Mouse (Mus musculus) thymus, adult 2 months (tissue): ENCODE measurements around the gene Klhl33.

ENCODE experiments used
- CTCF ChIP-seq: fragments of 200-500 bp; IDR thresholded peaks from 2 replicates; pipeline ENCODE4 v1.5.1; 2012; ENCODE audit warnings: mild to moderate bottlenecking, control low read depth, low read length, moderate library complexity, borderline replicate concordance; ENCODE audit not compliant: control insufficient read depth, poor library complexity, insufficient read depth; ENCODE audit errors: extremely low read depth
- POLR2A ChIP-seq: fragments of 200-500 bp; IDR thresholded peaks from 2 replicates; pipeline ENCODE4 v1.6.1; 2012; ENCODE audit warnings: mild to moderate bottlenecking, low read length, control low read depth, moderate library complexity; ENCODE audit not compliant: control insufficient read depth, poor library complexity, insufficient read depth; ENCODE audit errors: extremely low read depth

DNA sequence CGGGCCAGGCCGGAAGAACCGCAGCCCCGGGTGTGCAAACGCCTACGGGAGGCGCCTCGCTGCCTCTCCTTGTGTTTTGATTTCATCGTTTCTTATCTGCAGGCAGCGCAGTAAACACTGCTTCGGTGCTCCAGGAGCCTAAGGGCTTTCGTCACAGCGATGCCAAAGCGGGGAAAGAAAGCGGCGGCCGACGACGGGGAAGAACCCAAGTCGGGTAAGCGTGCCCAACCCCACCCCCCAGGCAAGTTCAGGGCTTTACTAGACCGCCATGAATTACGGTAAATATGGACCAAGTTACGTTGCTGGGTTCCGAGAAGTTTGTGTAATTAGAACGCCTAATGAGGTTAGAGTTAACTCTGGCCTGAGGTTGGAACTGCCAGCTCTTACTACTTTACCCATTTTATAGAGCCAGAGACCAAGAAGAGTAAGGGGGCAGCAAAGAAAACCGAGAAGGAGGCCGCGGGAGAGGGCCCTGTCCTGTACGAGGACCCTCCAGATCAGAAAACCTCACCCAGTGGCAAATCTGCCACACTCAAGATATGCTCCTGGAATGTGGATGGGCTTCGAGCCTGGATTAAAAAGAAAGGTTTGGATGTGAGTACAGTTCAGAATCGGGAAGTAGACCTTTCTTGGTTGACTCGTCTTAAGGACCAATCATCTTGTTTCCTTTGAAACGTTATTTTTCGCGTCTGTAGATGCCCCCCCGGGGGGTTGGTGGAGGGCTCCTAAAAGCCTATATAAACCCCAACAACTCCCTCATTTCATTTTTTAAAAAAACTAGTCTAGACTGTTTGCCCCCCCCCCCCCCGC is 28.0 kb upstream of the Klhl33 start:
- TF ChIP-seq POLR2A (no peak), CTCF (no peak)
